ENCODE assay signal across 14 mouse cellular contexts in the genomic region with DNA sequence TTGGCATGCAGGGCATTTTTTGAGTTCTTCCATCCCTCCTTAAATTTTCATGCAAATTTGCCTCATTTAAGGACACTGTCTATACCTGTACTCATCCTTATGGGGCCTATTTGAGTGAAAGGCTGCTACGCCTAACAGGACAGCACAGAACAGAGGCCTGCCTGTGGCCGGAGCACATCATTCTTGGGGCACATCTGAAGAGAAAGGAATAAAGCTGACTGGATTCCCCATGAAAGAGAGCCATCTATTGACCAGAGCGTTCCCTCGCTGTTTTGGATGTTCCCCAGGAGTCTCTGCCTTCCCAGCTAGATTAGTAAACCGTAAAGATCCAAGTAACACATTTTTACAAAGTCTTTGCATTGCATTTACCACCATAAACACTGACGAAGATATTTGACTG.
DNase-seq lines count a peak whose midpoint lies in the region; ATAC-seq and TF ChIP-seq lines count a peak whose summit lies in the region.
"Had no signal": no experiment of that assay in that cellular context is flagged by ENCODE, and none has a peak within 500 bp of the region (broad histone marks: within the 10 kb centered on the region; RNA-seq: fewer than 3 reads in every experiment).

No protein-coding gene starts in this region.

- no peaks in the 10 kb centered on the region for H3K36me3 ChIP-seq in hindbrain, postnatal 0 days (ENCODE audit: insufficient read depth, low read length)
- no peaks in the 10 kb centered on the region for H3K36me3 ChIP-seq in hindbrain, embryonic 10.5 days
- H3K36me3 ChIP-seq in lung, embryonic 16.5 days (ENCODE audit: control insufficient read depth, insufficient read depth, low read length): no peaks in the 10 kb centered on the region
- H3K36me3 ChIP-seq in stomach, postnatal 0 days (ENCODE audit: control insufficient read depth, insufficient read depth, low read length): no peaks in the 10 kb centered on the region
- H3K36me3 ChIP-seq: forebrain, embryonic 15.5 days; limb, embryonic 12.5 days; liver, embryonic 13.5 days; neural tube, embryonic 13.5 days had no signal

- no peaks in the 10 kb centered on the region for H3K9me3 ChIP-seq in hindbrain, postnatal 0 days (ENCODE audit: low read length)
- H3K9me3 ChIP-seq in hindbrain, embryonic 10.5 days: peaks cover 8% of the 10 kb centered on the region
- peaks cover 2% of the 10 kb centered on the region; the same call in 1 of the 2 replicates for H3K9me3 ChIP-seq in lung, embryonic 16.5 days (ENCODE audit: control insufficient read depth, low read length)
- H3K9me3 ChIP-seq in stomach, postnatal 0 days (ENCODE audit: control insufficient read depth, low read length): no peaks in the 10 kb centered on the region
- H3K9me3 ChIP-seq: forebrain, embryonic 15.5 days; limb, embryonic 12.5 days; liver, embryonic 13.5 days had no signal

- H3K27me3 ChIP-seq in hindbrain, postnatal 0 days (ENCODE audit: insufficient read depth, low read length): no peaks in the 10 kb centered on the region
- H3K27me3 ChIP-seq in hindbrain, embryonic 10.5 days (ENCODE audit: insufficient read depth, poor library complexity, severe bottlenecking): no peaks in the 10 kb centered on the region
- no peaks in the 10 kb centered on the region for H3K27me3 ChIP-seq in lung, embryonic 16.5 days (ENCODE audit: control insufficient read depth, insufficient read depth, low read depth, low read length)
- no peaks in the 10 kb centered on the region for H3K27me3 ChIP-seq in stomach, postnatal 0 days (ENCODE audit: control insufficient read depth, insufficient read depth, low read length)
- H3K27me3 ChIP-seq: forebrain, embryonic 15.5 days; limb, embryonic 12.5 days; liver, embryonic 13.5 days; neural tube, embryonic 13.5 days had no signal

- no peak for ATAC-seq in hindbrain, postnatal 0 days
- ATAC-seq in lung, embryonic 16.5 days (ENCODE audit: low read depth): 0 out of 2 replicates have a peak, but pooled peaks have one; percentile 31
- ATAC-seq in stomach, postnatal 0 days (ENCODE audit: low FRiP score, low TSS enrichment): no peak
- ATAC-seq: forebrain, embryonic 15.5 days had no signal

- no peak overlapping the region for H3K4me3 ChIP-seq in hindbrain, postnatal 0 days (ENCODE audit: low read length)
- no peak overlapping the region for H3K4me3 ChIP-seq in hindbrain, embryonic 10.5 days
- H3K4me3 ChIP-seq in lung, embryonic 16.5 days (ENCODE audit: low read length): no peak overlapping the region
- no peak overlapping the region for H3K4me3 ChIP-seq in lung, adult 2 months (replicated peaks; ENCODE audit: extremely low read depth, low read depth, low read length)
- no peak overlapping the region for H3K4me3 ChIP-seq in stomach, postnatal 0 days (ENCODE audit: low read depth, low read length)
- H3K4me3 ChIP-seq: erythroblast, embryonic 14.5 days; forebrain, embryonic 15.5 days; limb, embryonic 12.5 days; liver, embryonic 13.5 days; neural tube, embryonic 13.5 days had no signal

- TF ChIP-seq POLR2A in lung, adult 2 months (IDR thresholded peaks at IDR 0.05; ENCODE audit: borderline replicate concordance, extremely low read depth, low read depth, low read length): no peak

- WGBS in hindbrain, postnatal 0 days: 66% methylated on average over 6 of the region's 6 CpGs
- 75% methylated on average over 6 of the region's 6 CpGs for WGBS in hindbrain, embryonic 10.5 days
- WGBS in lung, embryonic 16.5 days: 72% methylated on average over 6 of the region's 6 CpGs
- WGBS in lung, adult 2 months: 57% methylated on average over 6 of the region's 6 CpGs
- 71% methylated on average over 6 of the region's 6 CpGs for WGBS in stomach, postnatal 0 days

- no peak overlapping the region for H3K4me2 ChIP-seq in hindbrain, postnatal 0 days (ENCODE audit: low read depth, low read length)
- no peak overlapping the region for H3K4me2 ChIP-seq in lung, embryonic 16.5 days (ENCODE audit: low read depth, low read length)
- H3K4me2 ChIP-seq in stomach, postnatal 0 days (replicated peaks; ENCODE audit: low read depth): no peak overlapping the region
- H3K4me2 ChIP-seq: forebrain, embryonic 15.5 days; limb, embryonic 12.5 days; liver, embryonic 13.5 days; neural tube, embryonic 13.5 days had no signal

- TF ChIP-seq CTCF in hindbrain, postnatal 0 days (IDR thresholded peaks at IDR 0.05; ENCODE audit: low read depth): peak; percentile 16; the same call in 1 of the 2 replicates
- TF ChIP-seq CTCF in lung, adult 2 months (IDR thresholded peaks at IDR 0.05; ENCODE audit: insufficient read depth, low read length): no peak
- peak; percentile 26; the same call in 1 of the 2 replicates for TF ChIP-seq CTCF in stomach, postnatal 0 days (IDR thresholded peaks at IDR 0.05; ENCODE audit: low read depth)

- DNase-seq in hindbrain, postnatal 0 days (ENCODE audit: low spot score): peak; percentile 12
- no peak for DNase-seq in hindbrain, embryonic 10.5 days (ENCODE audit: low spot score)
- DNase-seq in lung, adult 2 months: no peak
- peak; percentile 12 to 13 for DNase-seq in right cerebral cortex, adult 2 months (ENCODE audit: low spot score in 2 of 2)
- no peak for DNase-seq in right cerebral cortex, postnatal 14 days
- no peak for DNase-seq in stomach, postnatal 0 days (ENCODE audit: low spot score)
- DNase-seq in cerebellum, adult 11-12 months: no peak
- DNase-seq: liver, embryonic 13.5 days; thymus, adult 18-20 months had no signal

- no peak for TF ChIP-seq EP300 in stomach, postnatal 0 days (optimal IDR thresholded peaks at IDR 0.05)

- no peaks in the 10 kb centered on the region for H3K4me1 ChIP-seq in hindbrain, postnatal 0 days (ENCODE audit: insufficient read depth, low read length)
- H3K4me1 ChIP-seq in hindbrain, embryonic 10.5 days (replicated peaks): no peaks in the 10 kb centered on the region
- H3K4me1 ChIP-seq in lung, embryonic 16.5 days (replicated peaks; ENCODE audit: control insufficient read depth, insufficient read depth, low read length): no peaks in the 10 kb centered on the region
- no peaks in the 10 kb centered on the region for H3K4me1 ChIP-seq in lung, adult 2 months (ENCODE audit: control insufficient read depth, insufficient read depth, low read length)
- H3K4me1 ChIP-seq in stomach, postnatal 0 days (replicated peaks; ENCODE audit: control insufficient read depth, insufficient read depth): no peaks in the 10 kb centered on the region
- H3K4me1 ChIP-seq: forebrain, embryonic 15.5 days; limb, embryonic 12.5 days; liver, embryonic 13.5 days; neural tube, embryonic 13.5 days had no signal

- H3K27ac ChIP-seq in hindbrain, postnatal 0 days: no peak overlapping the region
- H3K27ac ChIP-seq in hindbrain, embryonic 10.5 days: no peak overlapping the region
- no peak overlapping the region for H3K27ac ChIP-seq in lung, embryonic 16.5 days (ENCODE audit: low read length)
- H3K27ac ChIP-seq in stomach, postnatal 0 days (replicated peaks): no peak overlapping the region
- H3K27ac ChIP-seq: forebrain, embryonic 15.5 days; limb, embryonic 12.5 days; liver, embryonic 13.5 days; neural tube, embryonic 13.5 days had no signal

- H3K9ac ChIP-seq in hindbrain, postnatal 0 days (replicated peaks; ENCODE audit: low read length): no peak overlapping the region
- H3K9ac ChIP-seq in lung, embryonic 16.5 days (ENCODE audit: low read length): no peak overlapping the region
- H3K9ac ChIP-seq in stomach, postnatal 0 days (ENCODE audit: low read length): no peak overlapping the region
- H3K9ac ChIP-seq: forebrain, embryonic 15.5 days; limb, embryonic 12.5 days; liver, embryonic 13.5 days; neural tube, embryonic 13.5 days had no signal

Comparison
In these comparisons a context has a peak if more than half of its experiments do, and no peak if none do; other contexts are left out.
1. DNase-seq: peak in hindbrain, postnatal 0 days (single experiment) and right cerebral cortex, adult 2 months (2 of 2); none in hindbrain, embryonic 10.5 days (single experiment), lung, adult 2 months (single experiment), right cerebral cortex, postnatal 14 days (single experiment), stomach, postnatal 0 days (single experiment) and cerebellum, adult 11-12 months (single experiment).